Mouse (Mus musculus): ENCODE measurements around the gene Nutf2. TPM values are rescaled to one million over a fixed set of nuclear protein-coding genes. Genes with fewer than 3 reads are reported as not detected.

Gene Nutf2
- 177 and 212 TPM in 2 replicates for polyA plus RNA-seq (2015; fragmentation: Nextera tagmentation; extraction: Ambion mirVana)

DNA sequence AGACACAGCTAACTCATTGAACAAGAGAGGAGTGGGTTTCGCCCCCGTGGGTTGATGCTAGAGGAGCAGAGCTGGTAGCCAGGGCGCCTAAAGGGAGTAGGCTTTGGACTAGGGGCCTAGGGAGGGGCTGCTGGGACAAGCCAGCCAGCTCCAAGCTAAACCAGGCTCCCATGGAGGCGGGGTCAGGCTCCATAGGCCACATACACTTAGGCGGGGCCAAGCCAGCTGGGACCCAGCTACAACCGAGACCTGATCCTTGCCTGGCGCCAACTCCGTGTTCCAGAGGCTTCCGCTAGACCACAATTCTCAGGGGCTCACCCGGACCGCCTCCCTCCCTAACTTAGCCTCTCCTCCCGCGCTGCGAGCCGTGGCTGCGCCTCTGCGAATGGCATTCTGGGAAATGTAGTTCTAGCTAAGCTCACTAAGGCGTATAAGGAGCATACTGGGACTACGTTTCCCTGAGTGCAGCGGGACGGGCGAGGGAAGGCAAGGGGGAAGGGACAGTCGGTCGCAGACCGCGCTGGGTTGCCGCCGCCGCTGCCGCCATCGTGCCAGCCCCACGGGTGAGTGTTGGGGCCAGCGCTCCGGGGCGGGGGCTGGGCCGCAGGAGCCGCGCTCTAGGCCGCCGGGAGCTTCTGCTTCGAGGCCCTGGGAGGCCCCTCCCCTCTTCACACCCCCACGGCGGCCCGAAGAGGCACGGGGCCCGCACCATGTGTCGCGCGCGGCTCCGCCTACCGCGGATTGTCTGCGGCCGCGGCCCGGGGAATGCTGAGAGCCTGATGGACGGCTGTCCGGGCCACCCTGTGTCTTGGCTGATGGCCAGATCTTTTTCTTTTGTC is at the start of gene Nutf2:
Nutf2 (plus strand) TSS at position 438 of the 839 bp plus-strand sequence.
- no peaks in the 10 kb centered on the region for H3K9me3 ChIP-seq
- WGBS, result under 1% methylated on average over 57 of the region's 59 CpGs
- H3K27ac ChIP-seq (replicated peaks), result peak within 1 kb of the TSS; percentile 95
- peaks cover 39% of the 10 kb centered on the region for H3K36me3 ChIP-seq
- no peaks in the 10 kb centered on the region for H3K27me3 ChIP-seq (replicated peaks)
- peaks cover 72% of the 10 kb centered on the region for H3K4me1 ChIP-seq
- H3K4me3 ChIP-seq, result peak within 1 kb of the TSS; percentile 100
- H3K9ac ChIP-seq, result peak within 1 kb of the TSS; percentile 96
- peak within 1 kb of the TSS; percentile 93 for H3K4me2 ChIP-seq
- peak; percentile 95 for ATAC-seq (ENCODE audit: extremely low read depth, insufficient number of reproducible peaks, low FRiP score, low TSS enrichment)

DNA sequence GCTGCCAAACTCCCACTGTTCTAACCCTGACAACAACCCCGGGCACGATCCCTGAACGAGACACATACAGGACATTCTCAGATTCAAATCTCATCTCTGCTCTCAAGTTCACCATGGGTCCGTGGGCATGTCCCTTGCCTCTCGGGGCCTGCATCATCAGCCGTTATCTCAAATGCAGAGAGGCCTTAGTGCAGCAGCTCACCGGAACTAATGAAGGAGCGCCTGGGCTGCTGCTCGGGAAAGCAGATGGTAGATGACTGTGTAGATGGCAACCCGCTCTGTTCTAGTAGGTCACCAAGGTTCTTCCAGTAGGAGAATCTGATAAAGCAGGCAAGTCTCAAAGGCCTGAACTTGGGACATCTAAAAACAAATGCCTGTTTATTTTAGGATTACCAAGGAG is 49.3 kb upstream of the Nutf2 start:
- H3K36me3 ChIP-seq, result peaks cover 18% of the 10 kb centered on the region
- H3K4me2 ChIP-seq, result peak overlapping the region; percentile 13; the same call in 1 of the 2 replicates
- no peak for ATAC-seq (ENCODE audit: extremely low read depth, insufficient number of reproducible peaks, low FRiP score, low TSS enrichment)
- no peak overlapping the region for H3K27ac ChIP-seq (replicated peaks)
- H3K9ac ChIP-seq, result no peak overlapping the region
- peaks cover 44% of the 10 kb centered on the region for H3K4me1 ChIP-seq
- H3K27me3 ChIP-seq (replicated peaks), result no peaks in the 10 kb centered on the region
- H3K4me3 ChIP-seq, result no peak overlapping the region
- no peaks in the 10 kb centered on the region for H3K9me3 ChIP-seq
- WGBS, result 69% methylated on average over 10 of the region's 10 CpGs

DNA sequence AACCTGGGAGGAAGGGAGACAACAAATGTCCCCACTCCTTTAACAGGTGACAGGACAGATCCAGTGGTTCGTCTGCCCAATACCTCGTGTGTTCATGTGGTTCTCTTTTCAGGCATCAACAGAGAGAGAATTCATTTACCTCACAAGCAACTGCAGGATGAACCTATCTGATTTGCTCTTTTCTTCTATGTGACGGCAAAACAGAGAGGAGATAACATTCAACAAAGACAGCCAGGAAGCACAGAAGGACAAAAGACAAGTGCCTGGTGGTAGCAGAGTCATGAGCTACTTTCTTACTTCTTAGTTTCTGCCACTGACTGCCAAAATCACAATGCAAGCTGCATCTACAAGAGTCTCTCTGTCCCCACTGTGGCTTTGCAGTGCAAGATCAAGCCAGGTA is 48.8 kb upstream of the Nutf2 start:
- WGBS, result 68% methylated on average over 3 of the region's 3 CpGs

DNA sequence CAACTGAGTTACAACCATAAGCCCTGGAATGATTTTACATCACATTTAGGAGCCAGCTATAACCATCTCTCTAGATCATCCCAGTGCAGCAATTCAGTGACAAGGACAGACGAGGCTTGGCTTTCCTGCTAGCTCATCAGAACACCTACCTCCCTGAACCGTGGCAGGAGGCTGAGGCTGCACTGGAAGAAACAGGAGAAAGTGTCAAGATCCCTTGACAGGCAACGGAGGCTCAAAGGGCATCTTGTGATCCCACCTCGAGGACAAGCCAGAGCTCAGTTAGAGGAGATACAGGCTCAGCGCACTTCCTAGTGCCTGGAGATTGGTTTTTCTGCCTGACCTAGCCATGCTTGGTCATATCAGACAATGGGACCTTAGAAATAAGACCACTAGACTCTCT is 47.9 kb upstream of the Nutf2 start:
- ATAC-seq (ENCODE audit: extremely low read depth, insufficient number of reproducible peaks, low FRiP score, low TSS enrichment), result no peak

More for the DNA sequence above, 48.8 kb upstream of the Nutf2 start:
- H3K4me3 ChIP-seq, result no peak overlapping the region
- H3K9ac ChIP-seq, result no peak overlapping the region
- H3K9me3 ChIP-seq, result no peaks in the 10 kb centered on the region
- peak overlapping the region; percentile 13; the same call in 1 of the 2 replicates for H3K4me2 ChIP-seq
- peaks cover 18% of the 10 kb centered on the region for H3K36me3 ChIP-seq
- no peak for ATAC-seq (ENCODE audit: extremely low read depth, insufficient number of reproducible peaks, low FRiP score, low TSS enrichment)
- peak overlapping the region; percentile 34; the same call in 1 of the 2 replicates for H3K27ac ChIP-seq (replicated peaks)
- H3K27me3 ChIP-seq (replicated peaks), result no peaks in the 10 kb centered on the region
- peaks cover 42% of the 10 kb centered on the region for H3K4me1 ChIP-seq

DNA sequence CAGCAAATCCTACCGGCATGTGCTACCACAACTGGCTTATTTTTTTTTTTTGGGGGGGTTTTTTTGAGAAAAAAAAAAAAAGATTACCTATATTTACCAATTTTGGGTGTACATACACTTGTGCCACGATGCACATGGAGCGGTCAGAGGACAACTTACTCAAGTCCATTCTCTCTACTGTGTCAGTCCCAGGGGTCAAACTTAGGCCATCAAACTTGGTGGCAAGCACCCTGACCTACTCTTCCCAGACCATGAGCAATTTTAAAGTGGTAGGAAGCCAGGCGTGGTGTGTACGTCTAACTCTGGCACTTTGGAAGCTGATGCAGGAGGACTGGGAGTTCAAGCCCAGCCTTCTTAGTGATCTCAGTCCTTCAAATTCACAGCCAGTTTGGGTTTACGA is 47.1 kb upstream of the Nutf2 start:
- H3K9me3 ChIP-seq, result no peaks in the 10 kb centered on the region
- H3K27ac ChIP-seq (replicated peaks), result no peak overlapping the region
- H3K9ac ChIP-seq, result no peak overlapping the region
- H3K27me3 ChIP-seq (replicated peaks), result no peaks in the 10 kb centered on the region
- H3K4me3 ChIP-seq, result no peak overlapping the region
- WGBS, result 89% methylated on average over 6 of the region's 6 CpGs
- H3K4me1 ChIP-seq, result peaks cover 30% of the 10 kb centered on the region
- H3K36me3 ChIP-seq, result peaks cover 20% of the 10 kb centered on the region
- H3K4me2 ChIP-seq, result no peak overlapping the region; the same call in 1 of the 2 replicates
- ATAC-seq (ENCODE audit: extremely low read depth, insufficient number of reproducible peaks, low FRiP score, low TSS enrichment), result no peak

More for the DNA sequence above, 47.9 kb upstream of the Nutf2 start:
- H3K4me3 ChIP-seq, result no peak overlapping the region
- H3K4me2 ChIP-seq, result peak overlapping the region; percentile 13; the same call in 1 of the 2 replicates
- peaks cover 38% of the 10 kb centered on the region for H3K4me1 ChIP-seq
- H3K36me3 ChIP-seq, result peaks cover 18% of the 10 kb centered on the region
- 78% methylated on average over 5 of the region's 5 CpGs for WGBS
- H3K9me3 ChIP-seq, result no peaks in the 10 kb centered on the region
- no peak overlapping the region for H3K27ac ChIP-seq (replicated peaks)
- no peaks in the 10 kb centered on the region for H3K27me3 ChIP-seq (replicated peaks)
- H3K9ac ChIP-seq, result no peak overlapping the region

DNA sequence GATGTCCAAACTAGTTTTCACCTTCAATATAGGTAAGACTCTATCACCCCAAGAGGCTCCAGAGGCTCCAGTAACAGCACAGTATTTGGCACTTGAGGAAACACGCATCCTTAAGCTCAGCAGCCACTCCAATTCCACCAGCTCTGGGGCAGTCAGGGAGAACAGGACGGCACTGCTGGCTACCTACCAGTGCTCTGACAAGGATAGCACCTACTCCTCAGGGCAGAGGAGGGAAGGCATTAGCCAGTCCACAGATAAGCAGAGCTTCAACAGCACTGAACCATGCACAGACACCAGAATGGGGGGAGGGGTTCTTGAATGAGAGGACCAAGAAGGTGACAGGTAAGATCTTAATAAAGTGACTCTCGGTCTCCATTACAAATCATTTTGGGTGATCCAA is 40.7 kb upstream of the Nutf2 start:
- H3K36me3 ChIP-seq, result peaks cover 60% of the 10 kb centered on the region

DNA sequence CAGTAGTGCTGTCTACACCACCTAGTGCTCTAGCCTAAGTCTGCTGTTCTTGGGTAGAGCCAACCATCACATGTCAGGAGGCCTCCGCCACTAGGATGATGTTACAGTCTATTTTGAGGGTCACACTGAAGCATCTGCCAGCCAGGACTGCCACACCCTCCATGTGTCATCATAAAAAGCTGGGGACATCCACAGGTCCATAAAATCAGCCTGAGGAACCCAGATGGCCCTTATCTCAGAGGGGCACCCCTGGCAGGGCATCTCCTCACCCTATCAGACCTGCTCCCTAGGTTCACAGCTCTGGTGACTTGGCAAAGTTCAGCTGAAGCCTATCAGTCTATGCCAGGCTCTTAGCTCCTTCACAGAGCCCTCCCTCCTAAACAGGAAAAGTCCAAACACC is 39.5 kb upstream of the Nutf2 start:
- Histone ChIP-seq H3K27me3 (replicated peaks) (no peaks in the 10 kb centered on the region), H3K9me3 (no peaks in the 10 kb centered on the region), H3K36me3 (peaks cover 68% of the 10 kb centered on the region), H3K4me2 (peak overlapping the region; percentile 97), H3K27ac (replicated peaks) (peak overlapping the region; percentile 50; the same call in 1 of the 2 replicates), H3K4me1 (peaks cover 23% of the 10 kb centered on the region), H3K9ac (no peak overlapping the region), H3K4me3 (peak overlapping the region; percentile 24; the same call in 1 of the 2 replicates)
- peak; percentile 82 for ATAC-seq (ENCODE audit: extremely low read depth, insufficient number of reproducible peaks, low FRiP score, low TSS enrichment)
- WGBS, result 63% methylated on average over 1 of the region's 1 CpGs

More for the DNA sequence above, 40.7 kb upstream of the Nutf2 start:
- Histone ChIP-seq H3K4me2 (peak overlapping the region; percentile 97), H3K9me3 (no peaks in the 10 kb centered on the region), H3K4me1 (peaks cover 13% of the 10 kb centered on the region), H3K9ac (peak overlapping the region; percentile 47; the same call in 1 of the 2 replicates), H3K27ac (replicated peaks) (no peak overlapping the region), H3K27me3 (replicated peaks) (no peaks in the 10 kb centered on the region), H3K4me3 (peak overlapping the region; percentile 24)
- ATAC-seq (ENCODE audit: extremely low read depth, insufficient number of reproducible peaks, low FRiP score, low TSS enrichment), result no peak
- WGBS, result 78% methylated on average over 3 of the region's 3 CpGs

DNA sequence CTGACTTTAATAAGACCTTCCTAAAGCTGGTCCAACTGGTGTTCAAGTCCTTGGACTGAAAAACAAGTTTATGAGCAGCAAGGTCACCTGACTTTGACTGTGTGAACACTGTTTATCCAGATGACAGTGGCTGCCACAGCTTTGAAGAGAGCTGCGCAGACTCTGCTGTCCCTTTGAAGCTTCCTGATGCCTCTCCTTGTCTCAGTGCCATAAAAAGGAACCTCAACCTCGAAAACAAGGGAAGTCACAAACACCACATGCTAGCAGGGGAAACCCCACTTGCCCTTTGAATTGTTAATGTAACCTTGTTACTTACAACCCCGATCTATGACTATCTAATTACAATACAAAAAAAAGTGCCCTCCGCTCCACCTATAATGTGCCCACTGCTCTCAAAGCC is 34.9 kb upstream of the Nutf2 start:
- ATAC-seq (ENCODE audit: extremely low read depth, insufficient number of reproducible peaks, low FRiP score, low TSS enrichment), result no peak
- WGBS, result 83% methylated on average over 4 of the region's 4 CpGs

DNA sequence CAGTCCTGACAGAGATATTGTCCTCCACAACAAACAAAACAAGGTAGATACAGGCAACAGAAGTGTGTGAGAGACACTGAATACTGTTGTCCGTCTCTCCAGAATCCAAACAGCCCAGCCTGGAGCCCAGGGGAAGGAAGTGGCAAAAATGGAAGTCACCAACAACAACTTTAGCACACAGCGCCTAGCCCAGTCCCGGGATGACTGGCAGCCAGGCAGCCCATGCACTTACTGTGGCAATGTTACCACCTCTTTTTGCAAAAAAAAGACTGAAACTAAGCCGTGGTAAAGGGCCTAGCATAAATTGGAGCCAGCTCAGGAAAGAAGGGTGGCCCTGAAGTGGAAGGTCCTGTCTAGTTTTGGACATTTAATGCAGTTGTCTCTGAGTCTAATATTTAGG is 34.0 kb upstream of the Nutf2 start:
- Histone ChIP-seq H3K9ac (peak overlapping the region; percentile 92), H3K4me3 (peak overlapping the region; percentile 81), H3K36me3 (peaks cover 42% of the 10 kb centered on the region), H3K27me3 (replicated peaks) (no peaks in the 10 kb centered on the region; the same call in 1 of the 2 replicates), H3K4me1 (peaks cover 23% of the 10 kb centered on the region), H3K4me2 (peak overlapping the region; percentile 97), H3K27ac (replicated peaks) (peak overlapping the region; percentile 71), H3K9me3 (no peaks in the 10 kb centered on the region)
- no peak for ATAC-seq (ENCODE audit: extremely low read depth, insufficient number of reproducible peaks, low FRiP score, low TSS enrichment)
- 4% methylated on average over 4 of the region's 4 CpGs for WGBS

More for the DNA sequence above, 34.9 kb upstream of the Nutf2 start:
- peak overlapping the region; percentile 81 for H3K4me3 ChIP-seq
- H3K4me1 ChIP-seq, result peaks cover 30% of the 10 kb centered on the region
- H3K9me3 ChIP-seq, result no peaks in the 10 kb centered on the region
- H3K36me3 ChIP-seq, result peaks cover 50% of the 10 kb centered on the region
- peak overlapping the region; percentile 92 for H3K9ac ChIP-seq
- H3K4me2 ChIP-seq, result peak overlapping the region; percentile 97
- no peaks in the 10 kb centered on the region; the same call in 1 of the 2 replicates for H3K27me3 ChIP-seq (replicated peaks)
- H3K27ac ChIP-seq (replicated peaks), result peak overlapping the region; percentile 71; the same call in 1 of the 2 replicates

DNA sequence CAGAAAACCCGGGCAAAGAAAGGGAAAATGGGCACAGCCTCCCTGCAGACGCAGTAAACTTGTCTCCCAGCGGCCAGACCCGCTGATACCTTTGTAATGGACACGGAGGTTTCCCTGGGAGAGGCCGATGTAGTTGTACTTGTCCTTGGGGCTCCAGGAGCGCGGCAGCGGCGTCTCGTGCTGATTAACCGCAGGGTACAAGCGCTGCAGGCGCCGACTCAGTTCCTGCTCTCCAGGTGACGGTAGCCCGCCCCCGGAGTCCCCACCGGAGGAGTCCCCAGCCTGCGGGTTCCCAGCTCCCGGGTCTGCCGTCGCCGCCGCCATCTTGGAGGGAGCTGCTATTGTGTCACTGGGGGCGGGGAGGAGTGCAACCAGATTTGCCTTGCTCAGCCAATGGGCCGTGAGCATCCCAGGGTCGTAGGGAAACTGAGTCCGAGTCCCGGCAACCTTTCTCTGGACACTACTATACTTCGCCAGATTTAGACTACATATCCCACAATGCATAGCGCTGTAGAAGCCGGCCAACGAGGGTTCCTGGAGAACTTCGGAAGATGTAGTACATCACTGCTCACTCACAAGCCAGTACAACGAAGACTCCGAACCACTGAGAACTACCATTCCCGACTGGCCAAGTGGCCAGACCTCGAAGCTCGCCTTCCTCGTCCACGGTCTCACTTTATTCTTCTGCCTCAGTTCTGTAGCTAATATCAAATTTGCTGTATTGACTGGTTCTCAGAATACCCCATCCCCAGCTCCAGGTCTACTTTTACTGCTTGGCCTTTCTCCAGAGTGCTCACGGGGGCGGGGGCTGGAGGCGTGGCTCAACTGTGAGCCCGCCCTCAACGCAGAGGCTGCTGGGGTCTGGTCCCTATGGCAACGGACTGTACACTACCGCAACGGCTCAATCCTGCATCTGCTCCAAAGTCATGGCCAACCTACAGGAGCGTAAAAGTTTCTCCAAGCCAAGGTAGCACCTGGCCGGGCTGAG is 33.2 kb upstream of the Nutf2 start, which contains the start of the genes Ranbp10 and Tsnaxip1:
Ranbp10 (minus strand) TSS at position 490 of the 988 bp plus-strand sequence.
Tsnaxip1 (plus strand) TSS at position 871 of the 988 bp plus-strand sequence.
- Histone ChIP-seq H3K4me3 (peak within 1 kb of the TSS; percentile 81), H3K9ac (peak within 1 kb of the TSS; percentile 92), H3K4me2 (peak within 1 kb of the TSS; percentile 97), H3K27ac (replicated peaks) (peak within 1 kb of the TSS; percentile 71), H3K4me1 (peaks cover 21% of the 10 kb centered on the region), H3K27me3 (replicated peaks) (no peaks in the 10 kb centered on the region; the same call in 1 of the 2 replicates), H3K36me3 (peaks cover 34% of the 10 kb centered on the region), H3K9me3 (no peaks in the 10 kb centered on the region)
- peak; percentile 96 for ATAC-seq (ENCODE audit: extremely low read depth, insufficient number of reproducible peaks, low FRiP score, low TSS enrichment)
- under 1% methylated on average over 52 of the region's 52 CpGs for WGBS

All from heart, embryonic 13.5 days (tissue).